Mouse (Mus musculus) forebrain, embryonic 15.5 days (tissue): ENCODE data around the gene Pnkd. TPM values are rescaled to one million over a fixed set of nuclear protein-coding genes. Genes with fewer than 3 reads are reported as not detected.
A peak's percentile ranks its signal among the peaks of the same experiment; 100 is the strongest.
"Not testable (repeated sequence)": the region's sequence is repeated elsewhere in the genome, so short reads cannot be mapped to it uniquely, and the experiment has no call there.

Source experiments
- ATAC-seq: fragments of 200-750 bp; cut with Nextera tagmentation; replicated peaks from 2 replicates; pipeline ENCODE4 v1.8.0; 2017; ENCODE audit warnings: mild to moderate bottlenecking, moderate TSS enrichment, moderate library complexity
- H3K27ac ChIP-seq: fragments of 300-500 bp; sonication (generic); replicated peaks from 2 replicates; pipeline ENCODE4 v1.5.1; 2015; ENCODE audit warnings: mild to moderate bottlenecking, inconsistent platforms
- H3K27me3 ChIP-seq: fragments of 300-500 bp; sonication (generic); 2 replicates; pipeline ENCODE4 v1.6.1; 2015; ENCODE audit warnings: inconsistent platforms
- H3K36me3 ChIP-seq: fragments of 300-500 bp; sonication (generic); 2 replicates; pipeline ENCODE4 v1.6.1; 2015; ENCODE audit warnings: mild to moderate bottlenecking, inconsistent platforms
- H3K4me1 ChIP-seq: fragments of 300-500 bp; sonication (generic); 2 replicates; pipeline ENCODE4 v1.6.1; 2015; ENCODE audit warnings: inconsistent platforms
- H3K4me2 ChIP-seq: fragments of 300-500 bp; sonication (generic); replicated peaks from 2 replicates; pipeline ENCODE4 v1.6.1; 2015; ENCODE audit warnings: mild to moderate bottlenecking, inconsistent platforms
- H3K4me3 ChIP-seq: fragments of 300-500 bp; sonication (generic); 2 replicates; pipeline ENCODE4 v1.5.1; 2015; ENCODE audit warnings: mild to moderate bottlenecking, inconsistent platforms
- H3K9ac ChIP-seq: fragments of 300-500 bp; sonication (generic); replicated peaks from 2 replicates; pipeline ENCODE4 v1.6.1; 2015; ENCODE audit warnings: mild to moderate bottlenecking, inconsistent platforms
- H3K9me3 ChIP-seq: fragments of 300-500 bp; sonication (generic); 2 replicates; pipeline ENCODE4 v1.6.1; 2016; ENCODE audit warnings: inconsistent platforms
- WGBS: fragments of 180-500 bp; shearing (Covaris S2); methylation state at CpG from one replicate; pipeline ENCODE4 v1.1.7; 2015; ENCODE audit warnings: mixed read lengths; 5-methylcytosine and 5-hydroxymethylcytosine counted together
- polyA plus RNA-seq: library from polyadenylated mRNA; unstranded; fragments of >200 nt; fragmentation: Nextera tagmentation; extraction: Ambion mirVana; gene quantifications from 2 replicates; pipeline ENCODE4 v1.2.1, GENCODE M21; 2015

Pnkd gene
- polyA plus RNA-seq, 1 experiment from 2014 or later = 99.2 TPM

- WGBS = 98% methylated on average over 2 of the region's 2 CpGs
- no peak overlapping the region for H3K4me2 ChIP-seq
- ATAC-seq = no peak
- H3K27me3 ChIP-seq = no peaks in the 10 kb centered on the region
- peaks cover 35% of the 10 kb centered on the region for H3K36me3 ChIP-seq
- no peak overlapping the region for H3K27ac ChIP-seq
- peaks cover 23% of the 10 kb centered on the region for H3K4me1 ChIP-seq
- H3K4me3 ChIP-seq = no peak overlapping the region
- H3K9ac ChIP-seq = no peak overlapping the region
- H3K9me3 ChIP-seq = no peaks in the 10 kb centered on the region
Measured at GRCm38 (mm10) chr1:74281372-74281771, 3.4 kb upstream of the Pnkd start.

GRCm38 (mm10) chr1:74281886-74282285, 2.8 kb upstream of the Pnkd start:
- H3K4me3 ChIP-seq = no peak overlapping the region
- H3K4me2 ChIP-seq = no peak overlapping the region
- WGBS = 96% methylated on average over 8 of the region's 8 CpGs
- peaks cover 23% of the 10 kb centered on the region for H3K4me1 ChIP-seq
- ATAC-seq = no peak
- H3K36me3 ChIP-seq = peaks cover 35% of the 10 kb centered on the region
- no peak overlapping the region for H3K27ac ChIP-seq
- no peak overlapping the region for H3K9ac ChIP-seq
- H3K27me3 ChIP-seq = no peaks in the 10 kb centered on the region
- no peaks in the 10 kb centered on the region for H3K9me3 ChIP-seq

GRCm38 (mm10) chr1:74282896-74283625, 1.7 kb upstream of the Pnkd start:
- Histone ChIP-seq H3K9me3 (no peaks in the 10 kb centered on the region), H3K27ac (no peak overlapping the region), H3K36me3 (peaks cover 35% of the 10 kb centered on the region), H3K4me3 (no peak overlapping the region), H3K4me2 (peak overlapping the region; percentile 62; the same call in 1 of the 2 replicates), H3K4me1 (peaks cover 26% of the 10 kb centered on the region), H3K27me3 (no peaks in the 10 kb centered on the region), H3K9ac (no peak overlapping the region)
- WGBS = 84% methylated on average over 10 of the region's 10 CpGs
- ATAC-seq = no peak

- 16% methylated on average over 15 of the region's 15 CpGs for WGBS
- ATAC-seq = peak; percentile 35
Measured at GRCm38 (mm10) chr1:74283686-74284463, 855 bp upstream of the Pnkd start.

GRCm38 (mm10) chr1:74285212-74286010, 681 bp downstream of the Pnkd start:
- no peak for ATAC-seq

More at GRCm38 (mm10) chr1:74283686-74284463, 855 bp upstream of the Pnkd start:
- no peaks in the 10 kb centered on the region for H3K27me3 ChIP-seq
- peaks cover 26% of the 10 kb centered on the region for H3K4me1 ChIP-seq
- no peaks in the 10 kb centered on the region for H3K9me3 ChIP-seq
- H3K9ac ChIP-seq = peak overlapping the region; percentile 84
- H3K36me3 ChIP-seq = peaks cover 35% of the 10 kb centered on the region
- H3K4me3 ChIP-seq = peak overlapping the region; percentile 90
- H3K4me2 ChIP-seq = peak overlapping the region; percentile 62
- peak overlapping the region; percentile 76 for H3K27ac ChIP-seq

GRCm38 (mm10) chr1:74286869-74287607, 2.3 kb downstream of the Pnkd start:
- 60% methylated on average over 15 of the region's 17 CpGs for WGBS
- H3K27ac ChIP-seq, H3K4me2 ChIP-seq, H3K4me3 ChIP-seq, ATAC-seq, H3K27me3 ChIP-seq, H3K9me3 ChIP-seq, H3K9ac ChIP-seq, H3K36me3 ChIP-seq: not testable (repeated sequence)
- H3K4me1 ChIP-seq = peaks cover 31% of the 10 kb centered on the region

More at GRCm38 (mm10) chr1:74285212-74286010, 681 bp downstream of the Pnkd start:
- Histone ChIP-seq H3K4me2 (peak overlapping the region; percentile 61), H3K9ac (peak overlapping the region; percentile 65), H3K4me3 (peak overlapping the region; percentile 90), H3K27me3 (no peaks in the 10 kb centered on the region), H3K27ac (no peak overlapping the region), H3K36me3 (peaks cover 23% of the 10 kb centered on the region), H3K4me1 (peaks cover 31% of the 10 kb centered on the region), H3K9me3 (no peaks in the 10 kb centered on the region)
- WGBS = 4% methylated on average over 23 of the region's 23 CpGs

GRCm38 (mm10) chr1:74288327-74288726, 3.6 kb downstream of the Pnkd start:
- Histone ChIP-seq H3K36me3 (no peaks in the 10 kb centered on the region; the same call in 1 of the 2 replicates), H3K27ac (no peak overlapping the region), H3K9ac (no peak overlapping the region), H3K9me3 (no peaks in the 10 kb centered on the region), H3K4me1 (peaks cover 24% of the 10 kb centered on the region), H3K4me2 (no peak overlapping the region), H3K27me3 (no peaks in the 10 kb centered on the region), H3K4me3 (no peak overlapping the region)
- WGBS = 81% methylated on average over 4 of the region's 4 CpGs
- ATAC-seq = no peak

GRCm38 (mm10) chr1:74289248-74289647, 4.5 kb downstream of the Pnkd start:
- no peak overlapping the region for H3K4me2 ChIP-seq
- H3K36me3 ChIP-seq = no peaks in the 10 kb centered on the region; the same call in 1 of the 2 replicates
- H3K9me3 ChIP-seq = no peaks in the 10 kb centered on the region
- no peak overlapping the region for H3K4me3 ChIP-seq
- peaks cover 18% of the 10 kb centered on the region for H3K4me1 ChIP-seq
- H3K9ac ChIP-seq = no peak overlapping the region
- H3K27me3 ChIP-seq = no peaks in the 10 kb centered on the region
- ATAC-seq = no peak
- 91% methylated on average over 9 of the region's 9 CpGs for whole genome bisulfite sequencing
- no peak overlapping the region for H3K27ac ChIP-seq

GRCm38 (mm10) chr1:74289740-74290139, 5.0 kb downstream of the Pnkd start:
- Histone ChIP-seq H3K27me3 (no peaks in the 10 kb centered on the region), H3K27ac (no peak overlapping the region), H3K4me1 (peaks cover 18% of the 10 kb centered on the region), H3K9me3 (no peaks in the 10 kb centered on the region), H3K4me2 (no peak overlapping the region), H3K36me3 (no peaks in the 10 kb centered on the region; the same call in 1 of the 2 replicates), H3K9ac (no peak overlapping the region), H3K4me3 (no peak overlapping the region)
- ATAC-seq = no peak
- WGBS = 89% methylated on average over 2 of the region's 2 CpGs

- no peak overlapping the region for H3K27ac ChIP-seq
- no peak overlapping the region for H3K9ac ChIP-seq
- H3K27me3 ChIP-seq = no peaks in the 10 kb centered on the region
- H3K4me3 ChIP-seq = no peak overlapping the region
- WGBS = 76% methylated on average over 5 of the region's 5 CpGs
- no peak overlapping the region for H3K4me2 ChIP-seq
- no peaks in the 10 kb centered on the region; the same call in 1 of the 2 replicates for H3K36me3 ChIP-seq
- no peak for ATAC-seq
- H3K4me1 ChIP-seq = peaks cover 19% of the 10 kb centered on the region
- no peaks in the 10 kb centered on the region for H3K9me3 ChIP-seq
Measured at GRCm38 (mm10) chr1:74290141-74290540, 5.4 kb downstream of the Pnkd start.

- 89% methylated on average over 11 of the region's 11 CpGs for WGBS
- Histone ChIP-seq H3K27me3 (no peaks in the 10 kb centered on the region), H3K27ac (no peak overlapping the region), H3K4me3 (no peak overlapping the region), H3K4me1 (peaks cover 22% of the 10 kb centered on the region), H3K4me2 (no peak overlapping the region), H3K36me3 (no peaks in the 10 kb centered on the region; the same call in 1 of the 2 replicates), H3K9me3 (no peaks in the 10 kb centered on the region), H3K9ac (no peak overlapping the region)
- no peak for ATAC-seq
Measured at GRCm38 (mm10) chr1:74292331-74293020, 7.7 kb downstream of the Pnkd start.
